Mouse (Mus musculus) hindbrain, embryonic 12.5 days (tissue): ENCODE results near the gene Tmem42. TPM values are rescaled to one million over a fixed set of nuclear protein-coding genes. Genes with fewer than 3 reads are reported as not detected.

Experiments used
- ATAC-seq: fragments of 200-750 bp; cut with Nextera tagmentation; 2 replicates; pipeline ENCODE4 v1.8.0; 2017; ENCODE audit warnings: moderate TSS enrichment; ENCODE audit not compliant: low FRiP score
- H3K27ac ChIP-seq: fragments of 300-500 bp; sonication (generic); 2 replicates; pipeline ENCODE4 v1.5.1; 2016; ENCODE audit warnings: mild to moderate bottlenecking
- H3K27me3 ChIP-seq: fragments of 300-500 bp; sonication (generic); 2 replicates; pipeline ENCODE4 v1.6.1; 2016; ENCODE audit warnings: mild to moderate bottlenecking
- H3K36me3 ChIP-seq: fragments of 300-500 bp; sonication (generic); 2 replicates; pipeline ENCODE4 v1.6.1; 2016; ENCODE audit warnings: mild to moderate bottlenecking
- H3K4me1 ChIP-seq: fragments of 300-500 bp; sonication (generic); 2 replicates; pipeline ENCODE4 v1.6.1; 2016
- H3K4me2 ChIP-seq: fragments of 300-500 bp; sonication (generic); replicated peaks from 2 replicates; pipeline ENCODE4 v1.6.1; 2016; ENCODE audit warnings: mild to moderate bottlenecking
- H3K4me3 ChIP-seq: fragments of 300-500 bp; sonication (generic); 2 replicates; pipeline ENCODE4 v1.5.1; 2016; ENCODE audit warnings: mild to moderate bottlenecking
- H3K9ac ChIP-seq: fragments of 300-500 bp; sonication (generic); 2 replicates; pipeline ENCODE4 v1.6.1; 2016; ENCODE audit warnings: mild to moderate bottlenecking, moderate library complexity
- H3K9me3 ChIP-seq: fragments of 300-500 bp; sonication (generic); replicated peaks from 2 replicates; pipeline ENCODE4 v1.6.1; 2016; ENCODE audit warnings: mild to moderate bottlenecking
- WGBS: fragments of 180-500 bp; shearing (Covaris S2); methylation state at CpG from one replicate; pipeline ENCODE4 v1.1.7; 2016; 5-methylcytosine and 5-hydroxymethylcytosine counted together
- polyA plus RNA-seq: library from polyadenylated mRNA; unstranded; fragments of >200 nt; fragmentation: Nextera tagmentation; extraction: Ambion mirVana; gene quantifications from 2 replicates; pipeline ENCODE4 v1.2.1, GENCODE M21; 2016

Gene Tmem42
- polyA plus RNA-seq, 1 experiment from 2014 or later, result 19.6 TPM

- Histone ChIP-seq H3K9ac (no peak overlapping the region), H3K36me3 (no peaks in the 10 kb centered on the region), H3K4me3 (no peak overlapping the region), H3K27me3 (no peaks in the 10 kb centered on the region), H3K9me3 (no peaks in the 10 kb centered on the region), H3K4me1 (no peaks in the 10 kb centered on the region), H3K27ac (no peak overlapping the region), H3K4me2 (no peak overlapping the region)
- WGBS, result 85% methylated on average over 3 of the region's 3 CpGs
- no peak for ATAC-seq
These were observed 39.0 kb downstream of the Tmem42 start for GRCm38 (mm10) chr9:123060172-123060571.

Other genes starting within 250 kb of the Tmem42 start
- gene Tcaim, start 215.8 kb upstream of the Tmem42 start, polyA plus RNA-seq, result 8.1 and 9.3 TPM in 2 replicates
- gene Gm35549, start 177.3 kb upstream of the Tmem42 start, polyA plus RNA-seq, result 1.1 TPM in 2 replicates
- 115 and 120 TPM in 2 replicates for gene Zfp445, start 155.3 kb upstream of the Tmem42 start, polyA plus RNA-seq
- gene Zkscan7, start 135.6 kb upstream of the Tmem42 start, polyA plus RNA-seq, result 5.7 and 6.3 TPM in 2 replicates
- gene Zfp105, start 98.3 kb upstream of the Tmem42 start, polyA plus RNA-seq, result 31.1 and 32.0 TPM in 2 replicates
- gene 1110059G10Rik, start 70.3 kb upstream of the Tmem42 start, polyA plus RNA-seq, result 30.0 and 31.0 TPM in 2 replicates
- 46.4 and 50.1 TPM in 2 replicates for gene Kif15, start 70.3 kb upstream of the Tmem42 start, polyA plus RNA-seq
- 0.36 and 0.63 TPM in 2 replicates for gene Tgm4, start 13.4 kb downstream of the Tmem42 start, polyA plus RNA-seq
- gene Zdhhc3, start 91.9 kb downstream of the Tmem42 start, polyA plus RNA-seq, result 81.0 and 82.8 TPM in 2 replicates
- 80.1 and 84.2 TPM in 2 replicates for gene Exosc7, start 91.9 kb downstream of the Tmem42 start, polyA plus RNA-seq
- 0.22 TPM in 1 of 2 replicates, not detected in the other for gene Clec3b, start 129.6 kb downstream of the Tmem42 start, polyA plus RNA-seq
- gene Cdcp1, start 194.7 kb downstream of the Tmem42 start, polyA plus RNA-seq, result 1.2 and 1.4 TPM in 2 replicates
- gene Tmem158, start 239.4 kb downstream of the Tmem42 start, polyA plus RNA-seq, result 17.6 and 18.5 TPM in 2 replicates